Mouse (Mus musculus) central nervous system, embryonic 14 days (tissue): ENCODE data around the gene Hpd. TPM values are rescaled to one million over a fixed set of nuclear protein-coding genes. Genes with fewer than 3 reads are reported as not detected.

ENCODE experiments used
- polyA plus RNA-seq: library from polyadenylated mRNA; depleted of rRNA; stranded (reverse); fragments of >200 nt; gene quantifications from 2 replicates; pipeline ENCODE4 v1.2.3, GENCODE M21; 2012; rRNA removed

Hpd gene
- polyA plus RNA-seq: not detected in 2 replicates

DNA sequence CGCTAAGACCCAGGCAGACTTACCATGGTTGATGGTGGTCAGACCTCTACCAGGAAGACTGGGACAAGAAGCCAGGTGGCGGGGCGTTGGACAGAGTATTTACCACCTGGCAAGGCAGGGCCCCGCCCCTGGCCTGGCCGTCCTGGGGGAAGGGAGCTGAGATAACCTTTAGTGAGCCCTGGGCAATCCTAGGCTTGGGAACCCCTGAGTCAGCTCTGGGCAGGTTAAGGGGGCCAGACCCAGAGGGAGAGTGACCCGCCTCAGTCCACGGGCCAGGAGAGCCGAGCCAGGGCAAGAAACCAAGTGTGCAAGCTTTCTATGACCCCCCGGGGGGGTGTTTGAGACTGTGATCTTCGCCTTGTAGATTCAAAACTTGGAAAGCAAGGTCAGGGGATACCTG lies at the start of gene Hpd:
Hpd (minus strand) TSS at position 77 of the 400 bp plus-strand sequence.

DNA sequence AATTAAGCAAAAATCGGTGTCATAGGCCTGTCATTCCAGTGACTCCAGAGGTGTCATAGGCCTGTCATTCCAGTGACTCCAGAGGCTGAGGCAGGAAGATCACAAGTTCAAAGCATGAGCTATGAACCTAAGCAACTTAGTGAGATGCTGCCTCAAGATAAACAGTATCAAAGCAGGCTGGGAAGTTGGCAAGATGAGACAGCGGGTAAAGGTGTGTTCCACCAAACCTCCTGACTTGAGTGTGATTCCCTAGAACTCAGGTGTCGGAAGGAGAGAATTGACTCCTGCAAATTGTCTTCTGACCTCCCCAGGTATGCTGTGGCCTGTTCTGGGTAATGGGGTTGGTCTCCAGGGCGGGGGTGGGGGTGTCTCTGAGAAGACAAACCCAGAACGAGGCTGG lies 13.2 kb downstream of the Hpd start, which contains the start of gene Psmd9:
Psmd9 (plus strand) TSS at position 130 of the 400 bp plus-strand sequence.

DNA sequence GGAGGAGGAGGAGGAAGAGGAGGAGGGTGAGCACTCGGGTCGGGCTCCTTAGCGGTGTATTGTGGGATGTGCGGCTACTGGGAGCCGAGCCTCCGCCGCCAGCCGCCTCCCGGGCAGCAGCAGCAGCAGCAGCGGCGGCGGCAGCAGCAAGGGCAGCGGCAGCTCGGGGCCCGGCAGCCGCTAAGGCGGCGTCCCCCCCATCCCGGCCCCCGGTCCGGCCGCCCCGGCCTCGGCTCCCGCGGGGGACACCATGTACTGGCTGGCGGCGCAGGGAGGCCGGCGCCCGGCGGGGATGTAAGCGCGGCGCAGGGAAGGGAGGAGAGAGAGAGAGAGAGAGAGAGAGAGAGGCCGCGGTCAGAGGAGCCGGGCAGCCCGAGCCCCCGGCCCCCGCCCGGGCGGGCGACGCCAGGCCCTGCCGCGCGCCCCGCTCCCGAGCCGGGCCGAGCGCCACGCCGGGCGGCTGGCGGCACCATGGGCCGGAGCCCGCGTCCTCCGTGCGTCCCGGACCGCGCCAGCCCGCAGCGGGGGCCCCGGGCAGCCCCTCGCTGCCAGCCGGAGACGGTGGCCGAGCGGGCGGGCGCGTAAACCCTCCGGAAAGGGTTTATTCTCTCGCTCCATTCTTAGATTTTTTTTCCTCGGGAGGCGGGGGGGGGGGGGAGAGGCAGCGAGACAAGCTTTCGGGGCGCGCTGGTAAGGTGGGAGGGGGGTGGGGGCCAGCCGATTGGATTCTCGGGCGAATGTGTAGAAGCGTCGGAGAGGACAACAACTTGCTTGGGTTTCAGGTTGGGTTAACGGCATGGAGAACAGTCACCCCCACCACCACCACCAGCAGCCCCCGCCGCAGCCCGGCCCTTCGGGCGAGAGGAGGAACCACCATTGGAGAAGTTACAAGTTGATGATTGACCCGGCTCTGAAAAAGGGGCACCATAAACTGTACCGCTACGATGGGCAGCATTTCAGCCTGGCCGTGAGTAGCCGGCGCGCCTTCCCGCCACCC lies 40.1 kb downstream of the Hpd start, which contains the start of gene Setd1b:
Setd1b (plus strand) TSS at position 33 of the 997 bp plus-strand sequence.

DNA sequence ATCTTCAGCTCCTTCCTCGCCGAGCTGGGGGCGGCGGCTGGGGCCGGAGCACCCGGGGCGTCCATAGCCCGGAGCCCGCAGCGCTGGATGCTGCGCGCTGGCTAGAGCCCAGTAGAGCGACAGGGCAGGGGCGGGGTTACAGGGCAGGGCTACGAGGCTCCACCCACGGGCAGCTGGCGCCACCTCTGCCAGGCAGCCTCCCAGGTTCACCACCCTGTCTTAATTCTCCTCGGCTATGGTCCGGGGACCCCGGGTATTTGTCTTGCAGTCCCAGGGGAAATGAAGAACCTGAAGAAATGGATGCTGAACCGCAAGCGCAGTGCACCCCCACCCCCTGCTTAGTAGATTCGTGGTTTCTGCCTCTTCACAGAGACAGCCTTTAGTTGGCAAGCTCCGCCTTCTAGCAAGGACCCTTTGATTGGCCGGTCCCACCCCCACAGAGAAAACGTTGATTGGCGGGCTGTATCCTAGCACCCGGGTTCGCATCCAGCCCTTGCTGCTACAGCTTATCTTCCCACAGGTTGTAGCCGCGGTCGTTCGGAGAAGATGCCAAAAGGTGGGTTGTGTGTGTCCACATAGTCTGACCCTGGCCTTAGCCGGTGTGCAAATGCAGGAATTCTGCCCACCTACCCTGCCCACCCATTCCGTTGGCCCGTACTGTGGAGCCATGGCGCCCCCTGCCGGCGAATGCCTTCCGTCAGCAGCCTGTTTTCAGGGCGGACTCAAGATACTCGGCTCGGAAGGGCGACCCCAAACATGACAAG lies 50.0 kb downstream of the Hpd start, which contains the start of gene Rhof:
Rhof (minus strand) TSS at position 385 of the 764 bp plus-strand sequence.

Other genes starting within 250 kb of the Hpd start
- 79.0 and 91.3 TPM in 2 replicates for gene Kdm2b, start 192.9 kb downstream of the Hpd start, polyA plus RNA-seq
- gene Orai1, start 167.7 kb downstream of the Hpd start, polyA plus RNA-seq: 15.2 and 16.0 TPM in 2 replicates
- 0.26 and 0.29 TPM in 2 replicates for gene Morn3, start 135.7 kb downstream of the Hpd start, polyA plus RNA-seq
- gene Tmem120b, start 114.3 kb downstream of the Hpd start, polyA plus RNA-seq: 12.9 and 15.0 TPM in 2 replicates
- 7.1 and 7.3 TPM in 2 replicates for gene Rhof, start 50.0 kb downstream of the Hpd start, polyA plus RNA-seq
- gene Setd1b, start 40.5 kb downstream of the Hpd start, polyA plus RNA-seq: 11.6 and 14.9 TPM in 2 replicates
- gene Psmd9, start 13.3 kb downstream of the Hpd start, polyA plus RNA-seq: 34.6 and 37.7 TPM in 2 replicates
- 2.2 and 2.6 TPM in 2 replicates for gene Wdr66, start 69.4 kb upstream of the Hpd start, polyA plus RNA-seq
- 52.2 and 66.4 TPM in 2 replicates for gene Bcl7a, start 161.1 kb upstream of the Hpd start, polyA plus RNA-seq
- gene Mlxip, start 212.1 kb upstream of the Hpd start, polyA plus RNA-seq: 31.7 TPM in 2 replicates